In genomic region chr2:156584797-156585471, GRCm38 (mm10) we compare ENCODE assay signal across 8 mouse cellular contexts. TPM values are rescaled to one million over a fixed set of nuclear protein-coding genes. Genes with fewer than 3 reads are reported as not detected.
A peak's percentile ranks its signal among the peaks of the same experiment; 100 is the strongest.
DNase-seq lines count a peak whose midpoint lies in the region; ATAC-seq and TF ChIP-seq lines count a peak whose summit lies in the region.

No protein-coding gene starts in this region.

- H3K27ac ChIP-seq in hindbrain, embryonic 11.5 days (ENCODE audit: low read depth, low read length), result no peak overlapping the region
- H3K27ac ChIP-seq in stomach, postnatal 0 days (replicated peaks), result no peak overlapping the region
- no peak overlapping the region for H3K27ac ChIP-seq in intestine, embryonic 15.5 days

- peak overlapping the region; percentile 30 for H3K4me2 ChIP-seq in hindbrain, embryonic 11.5 days (replicated peaks; ENCODE audit: low read depth, low read length)
- no peak overlapping the region for H3K4me2 ChIP-seq in stomach, postnatal 0 days (replicated peaks; ENCODE audit: low read depth)
- H3K4me2 ChIP-seq in intestine, embryonic 15.5 days (replicated peaks), result no peak overlapping the region

- peak; percentile 65 for ATAC-seq in hindbrain, embryonic 11.5 days (ENCODE audit: low FRiP score)
- peak; percentile 15; the same call in 1 of the 2 replicates for ATAC-seq in stomach, postnatal 0 days (ENCODE audit: low FRiP score, low TSS enrichment)
- no peak for ATAC-seq in intestine, embryonic 15.5 days

- no peaks in the 10 kb centered on the region for H3K4me1 ChIP-seq in hindbrain, embryonic 11.5 days (replicated peaks; ENCODE audit: control insufficient read depth, insufficient read depth, low read length)
- no peaks in the 10 kb centered on the region for H3K4me1 ChIP-seq in stomach, postnatal 0 days (replicated peaks; ENCODE audit: control insufficient read depth, insufficient read depth)
- no peaks in the 10 kb centered on the region for H3K4me1 ChIP-seq in intestine, embryonic 15.5 days (replicated peaks)

- H3K36me3 ChIP-seq in hindbrain, embryonic 11.5 days (ENCODE audit: control insufficient read depth, insufficient read depth, low read length), result no peaks in the 10 kb centered on the region
- H3K36me3 ChIP-seq in stomach, postnatal 0 days (ENCODE audit: control insufficient read depth, insufficient read depth, low read length), result no peaks in the 10 kb centered on the region
- no peaks in the 10 kb centered on the region for H3K36me3 ChIP-seq in intestine, embryonic 15.5 days

- no peak for TF ChIP-seq EP300 in stomach, postnatal 0 days (optimal IDR thresholded peaks at IDR 0.05)

- H3K9me3 ChIP-seq in hindbrain, embryonic 11.5 days (ENCODE audit: control insufficient read depth, low read length), result no peaks in the 10 kb centered on the region
- no peaks in the 10 kb centered on the region for H3K9me3 ChIP-seq in stomach, postnatal 0 days (ENCODE audit: control insufficient read depth, low read length)
- H3K9me3 ChIP-seq in intestine, embryonic 15.5 days, result no peaks in the 10 kb centered on the region

- H3K27me3 ChIP-seq in hindbrain, embryonic 11.5 days (ENCODE audit: control insufficient read depth, insufficient read depth, low read length), result no peaks in the 10 kb centered on the region
- no peaks in the 10 kb centered on the region for H3K27me3 ChIP-seq in stomach, postnatal 0 days (ENCODE audit: control insufficient read depth, insufficient read depth, low read length)
- H3K27me3 ChIP-seq in intestine, embryonic 15.5 days (replicated peaks), result no peaks in the 10 kb centered on the region

- H3K4me3 ChIP-seq in hindbrain, embryonic 11.5 days (ENCODE audit: low read depth, low read length), result no peak overlapping the region
- H3K4me3 ChIP-seq in stomach, postnatal 0 days (ENCODE audit: low read depth, low read length), result no peak overlapping the region
- H3K4me3 ChIP-seq in intestine, embryonic 15.5 days (replicated peaks), result no peak overlapping the region

- DNase-seq in cerebellum, postnatal 10 days, result peak; percentile 75 to 79
- DNase-seq in cerebellum, adult 11 months, result no peak
- peak; percentile 21 for DNase-seq in embryo, embryonic 11 days
- peak; percentile 46 for DNase-seq in hindbrain, embryonic 11.5 days (ENCODE audit: low spot score)
- DNase-seq in lung, postnatal 10 days, result peak; percentile 57
- DNase-seq in stomach, postnatal 0 days (ENCODE audit: low spot score), result no peak
- no peak for DNase-seq in B cell, adult 2 months

- 28% methylated on average over 14 of the region's 14 CpGs for WGBS in hindbrain, embryonic 11.5 days
- 42% methylated on average over 14 of the region's 14 CpGs for WGBS in stomach, postnatal 0 days
- WGBS in intestine, embryonic 15.5 days, result 53% methylated on average over 14 of the region's 14 CpGs

- no peak for TF ChIP-seq CTCF in stomach, postnatal 0 days (IDR thresholded peaks at IDR 0.05; ENCODE audit: low read depth)

- H3K9ac ChIP-seq in hindbrain, embryonic 11.5 days (ENCODE audit: low read depth, low read length), result no peak overlapping the region
- 0 out of 2 replicates have a peak overlapping the region, but pooled peaks have one; percentile 4 for H3K9ac ChIP-seq in stomach, postnatal 0 days (ENCODE audit: low read length)
- H3K9ac ChIP-seq in intestine, embryonic 15.5 days, result no peak overlapping the region

RNA-seq across cellular contexts. Expression of gene Dlgap4, which starts 28.6 kb away (rescaled TPM):
- polyA plus RNA-seq in hindbrain, embryonic 11.5 days (2014; fragmentation: Nextera tagmentation; extraction: Ambion mirVana), result 161 and 162 TPM in 2 replicates
- polyA plus RNA-seq in stomach, postnatal 0 days (2015; fragmentation: Nextera tagmentation; extraction: Ambion mirVana), result 50.7 and 59.0 TPM in 2 replicates
- 54.3 and 54.6 TPM in 2 replicates for polyA plus RNA-seq in intestine, embryonic 15.5 days (2015; fragmentation: Nextera tagmentation; extraction: Ambion mirVana)

RNA-seq across cellular contexts. Expression of gene Aar2, which starts 37.5 kb away (rescaled TPM):
- polyA plus RNA-seq in hindbrain, embryonic 11.5 days (2014; fragmentation: Nextera tagmentation; extraction: Ambion mirVana), result 44.4 and 49.1 TPM in 2 replicates
- polyA plus RNA-seq in stomach, postnatal 0 days (2015; fragmentation: Nextera tagmentation; extraction: Ambion mirVana), result 21.1 and 22.5 TPM in 2 replicates
- polyA plus RNA-seq in intestine, embryonic 15.5 days (2015; fragmentation: Nextera tagmentation; extraction: Ambion mirVana), result 31.3 and 31.6 TPM in 2 replicates

Comparison
In these comparisons a context has a peak if more than half of its experiments do, and no peak if none do; other contexts are left out.
1. DNase-seq: peak in cerebellum, postnatal 10 days (2 of 2), embryo, embryonic 11 days (single experiment), hindbrain, embryonic 11.5 days (single experiment) and lung, postnatal 10 days (single experiment); none in cerebellum, adult 11 months (single experiment), stomach, postnatal 0 days (single experiment) and B cell, adult 2 months (0 of 2).